9 mouse cellular contexts compared by ENCODE assay signal in the genomic region with DNA sequence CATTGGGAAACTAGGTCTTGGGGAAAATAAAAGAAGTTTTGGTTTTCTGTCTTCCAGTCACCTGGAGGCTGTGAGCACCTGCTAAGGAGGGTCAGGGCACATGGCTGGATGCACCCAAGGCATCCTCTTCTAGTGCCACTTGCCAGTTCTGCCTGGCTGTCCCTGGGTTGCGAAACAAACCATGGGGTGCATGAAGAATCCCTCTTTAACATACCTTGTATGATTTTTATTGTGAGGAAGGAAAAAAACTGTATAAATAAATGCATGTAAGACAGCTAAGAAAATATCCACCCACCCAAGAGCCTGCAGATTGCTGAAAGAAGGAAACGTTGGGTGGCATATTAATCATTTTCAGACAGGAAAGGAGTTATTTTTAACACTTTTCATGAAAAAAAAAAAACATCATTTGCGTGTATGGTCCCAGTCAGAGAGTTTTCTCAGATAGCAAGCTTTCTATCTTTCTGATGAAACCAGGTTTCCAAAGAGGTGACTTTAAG.
DNase-seq lines count a peak whose midpoint lies in the region; ATAC-seq lines count a peak whose summit lies in the region.
"Had no signal": no experiment of that assay in that cellular context is flagged by ENCODE, and none has a peak within 500 bp of the region (broad histone marks: within the 10 kb centered on the region; RNA-seq: fewer than 3 reads in every experiment).

No protein-coding gene starts in this region.

- H3K4me2 ChIP-seq in heart, embryonic 12.5 days = peak overlapping the region; percentile 68
- H3K4me2 ChIP-seq in limb, embryonic 13.5 days (replicated peaks) = peak overlapping the region; percentile 63; the same call in 1 of the 2 replicates
- H3K4me2 ChIP-seq: liver, embryonic 15.5 days had no signal

- H3K27me3 ChIP-seq in heart, embryonic 12.5 days (replicated peaks) = peaks cover 66% of the 10 kb centered on the region
- H3K27me3 ChIP-seq in limb, embryonic 13.5 days = peaks cover 93% of the 10 kb centered on the region

- 63% methylated on average over 3 of the region's 3 CpGs for WGBS in heart, embryonic 12.5 days
- 69% methylated on average over 3 of the region's 3 CpGs for WGBS in limb, embryonic 13.5 days

- ATAC-seq in heart, embryonic 12.5 days (ENCODE audit: insufficient number of reproducible peaks, low FRiP score) = no peak
- no peak for ATAC-seq in limb, embryonic 13.5 days (ENCODE audit: low FRiP score, low read depth)

- no peak overlapping the region for H3K9ac ChIP-seq in heart, embryonic 12.5 days
- no peak overlapping the region for H3K9ac ChIP-seq in limb, embryonic 13.5 days
- H3K9ac ChIP-seq: liver, embryonic 15.5 days had no signal

- no peaks in the 10 kb centered on the region for H3K36me3 ChIP-seq in heart, embryonic 12.5 days
- no peaks in the 10 kb centered on the region for H3K36me3 ChIP-seq in limb, embryonic 13.5 days
- H3K36me3 ChIP-seq: liver, embryonic 15.5 days had no signal

- DNase-seq in heart, postnatal 4 days = no peak
- DNase-seq in right cerebral cortex, postnatal 25 days = peak; percentile 28
- DNase-seq in right cerebral cortex, postnatal 10 days (ENCODE audit: low spot score in 2 of 2) = no peak
- DNase-seq in spleen, postnatal 4 days (ENCODE audit: low spot score in 2 of 2) = no peak
- no peak for DNase-seq in left cerebral cortex, adult 8-10 months (ENCODE audit: low spot score in 2 of 2)
- no peak for DNase-seq in testis, postnatal 10 days (ENCODE audit: low spot score)

- H3K4me1 ChIP-seq in heart, embryonic 12.5 days (replicated peaks) = peaks cover 10% of the 10 kb centered on the region; the same call in 1 of the 2 replicates
- peaks cover 13% of the 10 kb centered on the region; the same call in 1 of the 2 replicates for H3K4me1 ChIP-seq in limb, embryonic 13.5 days
- H3K4me1 ChIP-seq: liver, embryonic 15.5 days had no signal

- H3K4me3 ChIP-seq in heart, embryonic 12.5 days = no peak overlapping the region; the same call in 1 of the 2 replicates
- peak overlapping the region; percentile 34; the same call in 1 of the 2 replicates for H3K4me3 ChIP-seq in limb, embryonic 13.5 days
- H3K4me3 ChIP-seq: liver, embryonic 15.5 days had no signal

- H3K27ac ChIP-seq in heart, embryonic 12.5 days (ENCODE audit: poor library complexity, severe bottlenecking) = no peak overlapping the region
- H3K27ac ChIP-seq in limb, embryonic 13.5 days = no peak overlapping the region
- H3K27ac ChIP-seq: liver, embryonic 15.5 days had no signal

- H3K9me3 ChIP-seq in heart, embryonic 12.5 days (replicated peaks) = no peaks in the 10 kb centered on the region
- no peaks in the 10 kb centered on the region for H3K9me3 ChIP-seq in limb, embryonic 13.5 days
- H3K9me3 ChIP-seq: liver, embryonic 15.5 days had no signal
